Mouse (Mus musculus) spleen, adult 12 weeks (tissue): ENCODE results near the gene Hivep3.

Source experiments
- DNase-seq: peaks from one replicate; pipeline ENCODE4 v3.0.0; 2022; ENCODE audit warnings: low spot score

The Hivep3 gene

GRCm38 (mm10) chr4:120022392-120022791 lies 288.8 kb downstream of the Hivep3 start:
- no peak for DNase-seq

- DNase-seq: no peak
Observed at GRCm38 (mm10) chr4:120023221-120023840, 289.7 kb downstream of the Hivep3 start.

GRCm38 (mm10) chr4:120024071-120024470 lies 290.5 kb downstream of the Hivep3 start:
- no peak for DNase-seq

GRCm38 (mm10) chr4:120027671-120028070 lies 294.1 kb downstream of the Hivep3 start:
- no peak for DNase-seq

- DNase-seq: no peak
Observed at GRCm38 (mm10) chr4:120029937-120030336, 296.4 kb downstream of the Hivep3 start.

GRCm38 (mm10) chr4:120032320-120032983 lies 298.9 kb downstream of the Hivep3 start:
- DNase-seq: peak; percentile 29

- DNase-seq: no peak
Observed at GRCm38 (mm10) chr4:120032984-120033355, 299.4 kb downstream of the Hivep3 start.

GRCm38 (mm10) chr4:120036294-120036693 lies 302.7 kb downstream of the Hivep3 start:
- DNase-seq: no peak

- DNase-seq: no peak
Observed at GRCm38 (mm10) chr4:120037007-120037406, 303.4 kb downstream of the Hivep3 start.

- DNase-seq: no peak
Observed at GRCm38 (mm10) chr4:120041520-120041919, 307.9 kb downstream of the Hivep3 start.

- no peak for DNase-seq
Observed at GRCm38 (mm10) chr4:120042480-120042879, 308.9 kb downstream of the Hivep3 start.

GRCm38 (mm10) chr4:120044612-120045011 lies 311.0 kb downstream of the Hivep3 start:
- no peak for DNase-seq

GRCm38 (mm10) chr4:120045131-120045537 lies 311.6 kb downstream of the Hivep3 start:
- no peak for DNase-seq

- DNase-seq: no peak
Observed at GRCm38 (mm10) chr4:120045871-120046270, 312.3 kb downstream of the Hivep3 start.

GRCm38 (mm10) chr4:120047060-120047459 lies 313.5 kb downstream of the Hivep3 start:
- no peak for DNase-seq

- DNase-seq: no peak
Observed at GRCm38 (mm10) chr4:120048274-120048673, 314.7 kb downstream of the Hivep3 start.

GRCm38 (mm10) chr4:120049857-120050256 lies 316.3 kb downstream of the Hivep3 start:
- DNase-seq: no peak

GRCm38 (mm10) chr4:120052481-120052880 lies 318.9 kb downstream of the Hivep3 start:
- DNase-seq: no peak

GRCm38 (mm10) chr4:120053026-120054005 lies 319.7 kb downstream of the Hivep3 start:
- DNase-seq: peak; percentile 9

- peak; percentile 35 for DNase-seq
Observed at GRCm38 (mm10) chr4:120054145-120054544, 320.6 kb downstream of the Hivep3 start.

GRCm38 (mm10) chr4:120056451-120056850 lies 322.9 kb downstream of the Hivep3 start:
- no peak for DNase-seq

GRCm38 (mm10) chr4:120057529-120057928 lies 323.9 kb downstream of the Hivep3 start:
- DNase-seq: no peak

GRCm38 (mm10) chr4:120058157-120058556 lies 324.6 kb downstream of the Hivep3 start:
- DNase-seq: no peak
